Mouse (Mus musculus) cerebellum, adult 9-10 months (tissue): ENCODE results near the gene Ap3m1.
A peak's percentile ranks its signal among the peaks of the same experiment; 100 is the strongest.
"Not testable (repeated sequence)": the region's sequence is repeated elsewhere in the genome, so short reads cannot be mapped to it uniquely, and the experiment has no call there.

Experiments
- DNase-seq: peaks from one replicate; pipeline ENCODE4 v3.0.0; 2022

Gene Ap3m1

DNA sequence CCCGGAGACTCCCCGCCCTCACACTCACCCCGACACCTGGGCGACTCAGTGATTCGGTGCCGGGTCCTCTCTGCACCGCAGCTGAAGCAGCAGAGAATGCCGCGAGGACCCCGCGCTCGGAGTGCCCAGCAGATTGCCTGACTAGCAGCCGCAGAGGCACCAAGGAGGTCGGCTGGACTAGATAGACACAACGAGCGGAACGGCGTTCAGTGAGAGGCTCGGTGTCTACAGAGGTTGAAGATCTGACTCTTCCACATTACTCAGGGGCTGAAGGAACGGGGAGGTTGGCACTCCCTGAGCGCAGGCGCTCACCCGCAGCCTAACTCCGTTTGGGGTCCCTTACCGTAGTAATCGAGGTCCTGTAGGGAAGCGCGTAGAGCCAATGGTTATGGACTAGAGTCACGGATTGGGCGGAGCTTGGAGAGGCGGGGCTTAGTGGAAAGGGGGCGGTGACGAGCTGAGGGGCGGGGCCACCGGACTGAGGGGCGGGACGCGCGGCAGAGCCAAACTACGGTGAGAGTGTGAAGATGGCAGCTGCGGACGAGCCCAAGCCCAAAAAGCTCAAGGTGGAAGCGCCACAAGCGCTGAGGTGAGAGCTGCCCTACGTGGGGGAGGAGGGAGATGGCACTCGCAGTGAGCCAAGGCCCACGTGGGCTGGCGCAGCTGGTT lies at the start of gene Ap3m1, which contains the start of gene Adk:
Gene Ap3m1, minus strand, starts transcription at position 397 of the 669 bp plus-strand sequence.
Gene Adk, plus strand, starts transcription at position 463 of the 669 bp plus-strand sequence.
- DNase-seq = peak; percentile 92

DNA sequence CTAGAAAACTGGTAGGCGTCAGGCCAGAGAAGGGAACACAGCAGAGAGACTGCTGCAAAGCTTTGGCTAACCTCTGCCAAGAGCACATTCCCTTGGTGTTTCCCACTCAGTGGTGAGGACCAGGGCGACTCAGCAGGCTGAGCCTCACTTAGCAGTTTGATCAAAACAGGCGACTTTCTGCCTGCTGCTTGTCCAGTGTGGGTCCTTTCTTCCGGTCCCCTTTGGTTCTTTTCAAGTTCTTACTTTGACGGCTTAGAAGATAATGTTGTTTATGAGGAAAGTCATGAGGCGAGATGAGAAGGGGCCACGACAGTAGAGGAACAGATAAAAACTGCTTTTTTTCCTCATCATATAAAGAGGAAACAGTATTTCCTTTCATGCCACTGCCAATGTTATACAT lies 49.3 kb upstream of the Ap3m1 start:
- no peak for DNase-seq

DNA sequence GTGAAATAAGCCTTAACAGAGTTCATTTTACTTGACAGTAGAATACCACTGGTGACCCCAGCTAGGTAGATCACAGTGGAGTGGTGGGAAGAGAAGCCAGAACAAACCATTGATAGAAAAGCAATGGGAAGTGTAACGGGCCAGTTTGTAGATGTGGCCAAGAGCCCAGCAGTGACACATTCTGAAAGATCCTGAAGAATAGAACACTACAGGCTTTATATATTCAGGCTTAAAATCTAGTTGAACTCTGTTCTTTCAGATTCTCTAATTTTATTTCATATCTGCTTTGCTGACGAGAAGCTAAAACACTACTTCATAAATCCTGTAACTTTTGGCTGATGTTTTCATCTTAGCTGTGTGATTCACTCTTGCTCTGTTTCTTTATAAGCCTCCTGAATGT lies 48.6 kb upstream of the Ap3m1 start:
- no peak for DNase-seq

DNA sequence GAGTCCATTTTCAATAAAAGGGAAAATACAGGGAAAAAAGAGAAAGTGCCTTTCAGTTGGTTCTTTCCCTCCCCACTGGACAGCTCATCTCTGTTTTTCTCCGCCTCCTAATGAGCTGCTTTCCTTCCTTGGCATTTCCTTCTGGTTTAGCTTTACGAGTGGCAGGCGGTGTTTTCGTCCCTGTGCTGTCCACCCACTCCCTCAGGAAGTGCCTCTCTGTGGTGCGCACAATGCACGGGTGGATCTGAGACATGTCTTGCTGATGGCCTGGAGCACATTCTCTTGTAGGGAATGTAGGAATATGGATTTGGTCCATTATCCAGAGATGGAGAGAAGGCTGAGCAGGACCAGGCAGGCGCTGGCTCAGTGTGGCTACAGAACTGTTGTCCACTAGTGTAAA lies 47.1 kb upstream of the Ap3m1 start:
- DNase-seq = no peak

DNA sequence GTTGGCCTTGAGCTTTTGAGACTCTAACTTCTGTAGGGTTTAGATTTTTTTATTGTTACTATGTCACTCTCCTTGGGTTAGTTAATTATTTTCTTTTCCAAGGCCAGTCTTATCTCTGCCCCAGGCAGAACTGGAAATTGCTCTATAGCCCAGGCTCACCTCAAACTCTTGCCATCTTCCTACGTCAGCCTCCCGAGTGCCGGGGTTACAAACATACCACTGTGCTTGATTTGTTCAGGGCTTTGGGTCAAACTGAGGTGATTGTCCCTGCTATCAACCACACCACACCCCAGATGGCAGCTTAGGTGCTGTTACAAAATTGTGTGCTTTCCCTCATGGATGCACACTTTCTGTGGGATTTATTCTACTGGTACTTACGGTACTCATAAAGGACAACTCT lies 44.4 kb upstream of the Ap3m1 start:
- no peak for DNase-seq

DNA sequence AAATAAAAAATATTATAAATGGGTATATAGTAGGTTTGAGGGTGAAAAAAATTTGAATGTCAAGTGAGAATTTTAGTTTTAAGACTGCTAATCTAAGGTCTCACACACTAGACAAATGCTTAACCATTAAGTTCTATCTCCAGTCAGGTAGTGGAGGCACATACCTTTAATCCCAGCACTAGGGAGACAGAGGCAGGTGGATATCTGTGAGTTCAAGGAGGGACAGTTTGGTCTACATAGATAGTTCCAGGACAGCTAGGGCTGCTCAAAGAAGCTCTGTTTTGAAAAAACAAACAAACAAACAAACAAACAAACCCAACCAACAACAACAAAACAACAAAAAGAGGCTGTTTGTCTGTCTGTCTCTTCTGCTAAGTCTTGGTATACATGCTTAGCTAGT lies 44.0 kb upstream of the Ap3m1 start:
- no peak for DNase-seq

DNA sequence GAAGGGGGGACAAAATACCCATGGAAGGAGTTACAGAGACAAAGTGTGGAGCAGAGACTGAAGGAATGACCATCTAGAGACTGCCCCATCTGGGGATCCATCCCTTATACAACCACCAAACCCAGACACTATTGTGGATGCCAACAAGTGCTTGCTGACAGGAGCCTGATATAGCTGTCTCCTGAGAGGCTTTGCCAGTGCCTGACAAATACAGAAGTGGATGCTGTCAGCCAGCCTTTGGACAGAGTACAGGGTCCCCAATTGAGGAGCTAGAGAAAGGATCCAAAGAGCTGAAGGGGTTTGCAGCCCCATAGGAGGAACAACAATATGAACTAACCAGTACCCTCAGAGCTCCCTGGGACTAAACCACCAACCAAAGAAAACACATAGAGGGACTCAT lies 41.9 kb upstream of the Ap3m1 start:
- not testable (repeated sequence) for DNase-seq

DNA sequence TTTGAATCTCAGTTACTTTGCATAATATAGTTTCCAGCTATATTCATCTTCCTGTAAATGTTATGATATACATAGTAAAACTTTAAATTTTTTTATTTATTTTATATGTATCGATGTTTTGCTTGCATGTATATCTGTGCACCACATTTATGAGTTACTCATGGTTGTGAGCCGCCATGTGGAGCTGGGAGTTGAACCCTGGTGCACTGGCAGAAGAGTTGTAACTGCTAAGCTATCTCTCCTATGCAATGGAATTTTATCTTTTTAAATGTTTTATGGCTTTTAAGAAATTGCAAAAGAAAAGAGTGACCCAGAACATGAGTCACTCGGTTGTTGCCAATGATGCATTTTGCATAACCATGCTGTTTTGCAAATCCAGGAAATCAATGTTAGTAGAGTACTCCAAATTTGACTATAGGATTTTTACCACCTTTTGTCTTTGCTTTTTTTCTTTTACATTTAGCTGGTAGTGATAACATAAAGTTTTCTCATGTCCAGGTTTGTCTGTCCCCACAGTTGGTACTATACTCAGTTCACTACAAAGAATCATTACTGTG lies 38.7 kb upstream of the Ap3m1 start:
- no peak for DNase-seq

DNA sequence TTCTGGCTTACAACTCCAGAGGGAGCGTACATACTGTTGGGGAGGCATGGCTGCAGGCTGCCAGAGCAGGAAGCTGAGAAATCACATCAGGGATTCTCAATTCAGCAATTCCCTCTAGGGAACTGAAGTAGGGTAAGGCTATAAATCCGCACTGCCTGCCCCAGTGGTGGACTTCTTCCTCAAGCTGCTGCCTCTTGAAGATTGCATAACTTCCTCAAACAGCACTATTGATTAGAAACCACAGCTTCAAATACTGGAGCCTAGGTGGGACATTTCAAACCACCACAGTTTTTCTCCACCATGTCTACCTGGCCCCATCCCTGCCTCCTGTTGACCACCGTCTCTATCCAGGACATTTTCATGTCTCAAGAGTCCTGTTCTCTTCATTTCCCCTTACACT lies 38.1 kb upstream of the Ap3m1 start:
- DNase-seq = no peak

DNA sequence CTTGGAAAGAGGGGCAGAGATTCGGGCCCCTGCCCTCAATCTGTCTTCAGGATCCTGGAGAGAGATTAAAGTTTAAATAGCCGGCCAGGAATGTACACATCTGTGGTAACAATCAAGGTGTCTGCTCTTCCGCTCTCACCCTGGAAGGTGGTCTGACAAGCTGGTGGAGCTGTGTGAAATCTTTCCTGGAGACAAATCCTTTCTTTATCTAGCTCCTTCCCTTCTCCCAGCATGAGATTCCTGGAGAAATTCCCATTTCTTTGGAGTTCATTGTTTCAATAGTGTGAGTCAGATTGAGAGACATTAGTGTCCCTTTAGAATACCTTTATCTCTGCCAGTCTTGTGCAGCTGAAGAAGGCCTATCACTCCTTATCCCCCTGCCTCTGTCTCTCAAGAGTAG lies 36.4 kb upstream of the Ap3m1 start:
- no peak for DNase-seq

DNA sequence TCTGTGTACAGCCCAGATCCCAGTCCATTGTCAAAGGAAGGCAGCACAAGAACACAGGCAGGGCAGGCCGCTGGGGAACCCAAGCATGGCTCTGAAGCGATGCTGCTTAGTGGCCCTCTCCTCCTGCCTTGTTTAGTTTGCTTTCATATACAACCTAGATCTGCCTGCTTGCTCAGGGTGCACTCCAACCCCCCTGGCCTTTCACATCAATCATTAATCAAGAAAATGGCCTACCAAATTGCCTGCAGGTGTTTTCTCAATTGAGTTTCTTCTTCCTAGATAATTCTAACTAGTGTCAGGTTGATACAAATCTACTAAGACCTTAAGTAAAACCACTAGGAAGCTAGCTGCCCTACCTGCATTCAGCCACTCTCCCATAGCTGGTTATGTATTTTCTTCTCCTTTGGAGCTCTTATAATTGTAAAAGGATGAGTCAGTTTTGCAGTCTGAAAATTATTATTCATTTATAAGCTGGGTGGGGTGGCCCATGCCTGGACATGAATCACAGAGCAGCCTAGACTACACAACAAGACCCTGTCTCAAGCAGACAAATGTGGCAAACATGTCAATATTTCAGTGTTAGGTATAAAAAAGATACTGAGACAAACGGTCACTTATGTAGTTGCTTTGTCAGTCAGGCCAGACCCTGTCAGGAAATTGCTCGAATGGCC lies 35.2 kb upstream of the Ap3m1 start:
- DNase-seq = no peak

DNA sequence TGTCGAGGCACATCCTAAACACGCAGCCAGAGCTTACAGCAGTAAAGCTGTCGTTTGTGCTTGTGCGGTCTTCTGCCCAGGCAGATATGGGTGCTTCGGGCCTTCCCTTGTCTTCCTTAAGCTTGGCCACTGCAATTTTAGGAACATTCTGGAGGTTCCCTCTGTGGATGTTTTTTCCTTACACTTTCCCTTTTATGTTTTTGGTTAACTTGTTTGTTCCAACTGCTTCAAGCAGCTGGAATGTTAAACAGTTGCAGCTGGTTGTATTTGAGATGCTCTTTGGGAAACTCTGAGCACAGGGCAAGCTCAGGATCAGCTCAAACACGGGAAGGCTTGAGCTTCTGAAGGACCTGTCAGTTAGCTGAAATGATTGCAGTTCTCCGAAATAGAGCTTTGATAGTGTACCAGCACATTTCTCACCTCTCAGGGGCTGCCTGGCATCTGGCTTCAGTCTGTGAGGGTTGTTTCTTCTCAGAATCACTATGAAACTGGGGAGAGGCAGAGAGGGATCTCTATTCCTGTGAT lies 34.6 kb upstream of the Ap3m1 start:
- no peak for DNase-seq

DNA sequence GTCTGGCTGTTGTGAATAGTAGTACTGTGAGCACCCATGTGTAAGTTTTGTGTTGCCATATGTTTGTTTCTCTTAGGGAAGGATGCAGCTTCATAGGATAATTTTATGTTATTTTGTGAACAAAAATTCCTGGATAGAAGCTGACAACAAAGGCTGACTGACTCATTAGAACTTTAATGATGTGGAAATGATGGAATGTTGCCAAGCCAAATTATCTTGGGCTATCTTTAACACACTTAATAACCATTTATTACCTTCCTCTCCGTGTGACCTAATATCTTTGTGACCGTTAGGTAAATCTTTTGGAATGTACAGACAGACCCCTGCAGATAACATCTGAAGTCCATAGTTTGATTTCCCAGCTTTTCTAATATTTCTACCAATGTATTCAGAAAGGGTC lies 33.8 kb upstream of the Ap3m1 start:
- DNase-seq = no peak

DNA sequence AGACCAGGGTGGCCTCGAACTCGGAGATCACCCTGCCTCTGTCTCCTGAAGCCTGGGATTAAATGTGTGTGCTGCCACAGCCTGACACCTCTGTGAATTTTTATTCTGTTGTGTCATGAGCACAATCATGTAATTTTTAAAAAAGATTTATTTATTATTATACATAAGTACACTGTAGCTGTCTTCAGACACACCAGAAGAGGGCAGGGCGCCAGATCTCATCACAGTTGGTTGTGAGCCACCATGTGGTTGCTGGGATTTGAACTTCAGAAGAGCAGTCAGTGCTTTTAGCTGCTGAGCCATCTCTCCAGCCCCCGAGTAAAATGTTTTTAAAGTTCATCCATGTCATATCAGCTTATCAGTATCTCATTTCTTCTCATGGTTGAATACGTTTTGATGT lies 33.4 kb upstream of the Ap3m1 start:
- no peak for DNase-seq

DNA sequence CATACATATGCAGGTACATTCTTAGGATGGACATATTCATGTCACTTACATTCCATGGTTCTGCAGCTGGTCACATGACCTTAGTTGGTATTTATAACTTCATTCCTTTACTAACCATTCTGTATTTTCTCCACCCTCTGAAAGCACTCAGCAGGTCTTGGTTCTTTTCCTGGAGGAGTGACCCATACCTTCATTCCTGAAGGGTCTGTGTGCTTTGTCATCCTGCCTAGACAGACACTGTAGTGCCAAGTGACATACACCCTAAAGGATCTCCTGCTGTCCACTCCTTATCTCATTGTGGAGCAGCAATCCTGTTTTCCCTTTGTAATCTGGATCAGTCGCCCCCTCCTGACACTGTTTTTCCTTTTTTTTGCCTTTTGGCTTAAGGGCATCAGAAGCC lies 30.5 kb upstream of the Ap3m1 start:
- no peak for DNase-seq

DNA sequence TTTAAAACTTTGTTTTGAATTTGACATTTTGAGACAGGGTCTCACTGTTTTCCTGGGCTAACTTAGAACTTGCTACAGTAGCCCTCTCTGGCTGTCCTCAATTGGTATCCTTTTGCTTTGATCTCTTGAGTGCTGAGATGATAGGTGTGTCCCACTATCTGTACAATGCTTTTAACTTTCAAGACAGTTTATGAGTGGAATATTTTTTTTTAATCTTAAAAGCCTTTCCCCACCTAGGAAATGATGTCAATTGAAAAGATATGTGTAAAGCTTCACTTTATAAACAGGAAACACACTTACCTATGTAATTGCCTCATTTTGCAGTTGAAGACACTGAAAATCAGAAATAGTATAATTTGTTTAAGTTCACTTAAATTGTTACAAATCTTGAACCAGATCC lies 26.2 kb upstream of the Ap3m1 start:
- no peak for DNase-seq

DNA sequence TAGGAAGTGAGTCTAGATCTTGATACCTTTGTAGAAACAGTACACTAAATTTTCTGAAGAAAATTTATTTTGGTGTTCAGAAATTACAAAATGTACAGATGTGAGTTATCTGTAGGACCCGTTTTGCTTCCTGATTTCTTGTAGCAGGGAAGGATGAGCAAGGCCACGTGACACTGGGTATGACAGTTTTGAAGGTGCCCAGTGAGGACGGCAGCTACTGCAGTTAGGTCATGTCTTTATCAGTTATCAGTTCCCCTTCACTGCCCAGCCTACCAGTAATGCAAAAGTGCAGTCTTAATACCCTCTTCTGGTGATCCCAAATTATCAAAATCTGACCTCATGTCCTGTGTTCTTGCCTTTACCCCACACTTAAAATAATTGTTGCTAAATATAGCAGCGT lies 25.6 kb upstream of the Ap3m1 start:
- no peak for DNase-seq

DNA sequence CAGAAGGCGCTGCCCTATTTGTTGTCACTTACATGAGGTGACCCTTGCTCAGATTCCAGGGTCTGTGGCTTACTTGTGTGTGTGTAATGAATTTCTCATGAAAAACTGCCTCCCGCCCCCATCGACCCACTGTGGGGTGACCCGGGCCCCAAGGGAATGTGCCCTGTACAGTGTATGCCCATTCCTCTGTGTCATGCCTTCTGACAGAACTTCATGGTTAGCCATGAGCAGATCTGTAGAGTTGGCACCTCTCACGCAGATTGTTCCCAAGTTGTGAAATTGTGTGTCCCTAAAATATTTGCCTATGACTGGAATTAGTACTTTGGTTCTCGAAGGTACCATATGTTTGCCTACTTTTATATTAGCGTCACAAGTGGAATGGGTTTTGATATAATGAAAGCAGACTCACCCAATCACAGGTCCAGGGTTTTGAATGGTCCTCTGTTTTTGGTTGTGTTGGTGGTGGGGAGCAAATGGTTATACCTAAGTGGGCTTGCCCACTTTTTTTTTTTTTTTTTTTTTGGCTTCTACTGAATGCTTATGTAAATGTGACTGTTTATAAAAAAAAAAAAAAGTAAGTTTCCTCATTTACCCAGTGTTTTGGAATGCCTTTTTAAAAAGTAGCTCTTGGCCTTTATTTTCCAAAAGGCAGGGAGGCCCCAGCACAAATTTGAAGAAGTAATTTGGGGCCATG lies 24.3 kb upstream of the Ap3m1 start:
- DNase-seq = no peak

DNA sequence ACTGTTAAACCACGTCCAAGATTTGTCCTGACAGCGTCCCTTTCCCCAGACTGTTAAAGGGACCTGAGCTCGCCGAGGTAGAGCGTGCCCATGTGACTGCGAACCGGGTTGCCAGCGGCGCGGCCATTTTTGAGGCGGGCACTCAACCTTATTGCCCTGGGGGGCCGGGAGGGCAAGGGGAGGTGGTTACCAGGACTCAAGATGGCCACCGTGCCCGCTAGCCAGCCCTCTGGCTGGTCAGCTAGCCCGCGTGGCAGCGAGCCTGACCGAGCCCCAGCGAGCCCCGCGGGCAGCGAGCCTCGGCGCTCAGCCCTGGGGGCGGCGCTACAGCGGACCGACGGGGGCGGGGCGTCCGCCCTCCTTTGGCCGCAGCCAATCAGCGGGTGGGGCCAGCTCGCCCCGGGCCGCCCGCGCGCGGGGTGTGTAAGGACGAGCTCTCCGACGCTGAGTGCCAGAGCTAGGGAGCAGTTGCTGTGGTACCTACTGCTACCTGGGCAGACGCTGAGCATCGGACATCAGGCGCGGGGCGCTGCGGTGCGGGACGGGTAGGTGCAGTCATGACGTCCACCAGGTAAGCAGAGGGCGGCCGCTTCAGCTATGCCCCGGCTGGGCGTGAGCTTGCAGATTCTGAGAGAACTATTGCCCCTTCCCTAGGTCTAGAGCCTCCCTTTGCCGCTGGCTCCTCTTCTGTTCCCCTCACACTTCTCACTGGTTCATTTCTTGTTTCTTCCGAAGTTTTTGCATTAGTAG lies 23.6 kb upstream of the Ap3m1 start:
- DNase-seq = peak; percentile 95

DNA sequence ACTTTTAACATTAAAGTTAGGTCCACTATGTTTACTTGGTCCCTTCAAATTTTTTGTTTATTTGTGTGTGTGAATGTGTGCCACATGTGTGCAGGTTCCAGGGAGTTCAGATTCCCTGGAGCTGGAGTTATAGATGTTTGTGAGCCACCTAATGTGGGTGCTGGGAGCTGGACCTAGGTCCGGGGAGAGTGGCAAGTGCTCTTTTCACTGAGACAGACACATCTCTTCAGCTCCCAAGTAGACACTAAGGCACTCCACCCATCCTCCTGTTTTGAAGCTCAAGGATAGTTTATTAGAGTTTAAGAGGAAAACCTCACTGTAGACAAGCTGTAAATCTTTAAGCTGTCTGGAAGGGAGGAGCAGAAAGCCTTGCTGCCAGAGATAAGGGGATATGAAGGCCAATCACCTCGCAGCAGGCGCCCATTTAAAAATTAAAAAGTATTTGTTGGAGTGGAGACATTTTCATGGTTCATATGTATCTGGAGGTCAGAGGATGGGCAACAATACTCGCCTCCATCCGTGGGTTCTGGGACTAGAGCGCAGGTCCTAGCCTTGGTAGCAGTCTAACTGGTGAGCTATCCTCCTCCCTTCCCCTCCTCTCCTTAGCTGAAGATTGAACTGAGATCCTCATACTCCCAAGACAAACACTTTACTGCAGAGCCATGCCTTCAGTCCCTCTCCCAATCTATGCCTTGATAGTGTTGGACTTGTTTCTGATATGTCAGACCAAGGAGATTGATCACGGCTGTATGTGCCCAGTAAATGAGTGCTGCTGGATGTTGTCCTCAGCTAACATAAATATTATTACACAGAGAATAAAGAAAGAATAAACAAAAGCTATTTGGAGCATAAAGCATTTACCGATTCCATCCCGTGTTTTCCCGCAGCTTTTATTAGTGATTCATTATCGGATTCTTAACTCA lies 22.4 kb upstream of the Ap3m1 start:
- no peak for DNase-seq

DNA sequence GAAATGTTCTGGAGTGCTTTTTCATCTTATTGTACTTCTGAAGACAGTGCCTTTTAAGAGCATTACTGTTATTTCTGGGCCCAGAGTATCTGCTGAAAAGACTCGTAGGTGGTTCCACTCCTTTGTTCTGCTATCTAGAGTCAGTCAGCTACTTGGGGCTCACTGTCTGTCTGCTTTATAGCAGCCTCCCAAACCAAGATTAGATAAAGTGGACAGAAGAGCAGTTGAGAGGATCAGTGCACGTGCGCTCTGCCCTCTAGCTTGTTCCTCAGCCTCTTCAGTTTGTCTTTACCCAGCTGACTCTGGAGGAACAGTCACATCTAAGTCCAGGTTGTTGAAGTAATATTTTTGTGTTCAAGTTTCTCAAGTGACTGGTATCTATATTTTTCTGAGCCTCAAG lies 21.7 kb upstream of the Ap3m1 start:
- no peak for DNase-seq

DNA sequence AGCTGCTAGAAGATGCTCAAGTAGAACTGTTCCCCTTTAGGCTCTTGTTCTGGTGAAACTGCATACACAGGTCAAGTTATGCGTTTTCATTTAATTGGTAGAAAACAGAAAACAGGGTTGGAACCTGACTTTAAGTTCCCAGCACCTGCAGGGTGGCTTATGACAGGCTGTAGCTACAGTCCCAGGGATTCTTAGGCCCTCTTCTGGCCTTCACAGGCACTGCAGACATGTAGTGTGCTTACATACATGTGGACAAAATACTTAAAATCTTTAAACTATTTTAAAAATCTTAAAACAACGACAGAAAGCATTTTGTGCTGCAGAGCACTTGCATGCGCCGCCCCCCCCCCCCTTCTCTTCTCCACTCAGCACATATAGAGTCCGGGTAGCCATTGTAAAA lies 17.3 kb upstream of the Ap3m1 start:
- DNase-seq = no peak
